Mouse (Mus musculus) embryonic fibroblast, embryonic 13.5 days (primary cell): ENCODE results near the gene Cp.

Experiments used
- CTCF ChIP-seq: IDR thresholded peaks from 2 replicates; pipeline ENCODE4 v1.5.1; 2011; ENCODE audit warnings: mild to moderate bottlenecking, control low read depth, low read length, moderate library complexity, borderline replicate concordance; ENCODE audit not compliant: insufficient read depth
- POLR2A ChIP-seq: IDR thresholded peaks from 2 replicates; pipeline ENCODE4 v1.6.1; 2011; ENCODE audit warnings: low read depth, mild to moderate bottlenecking, control low read depth, low read length, moderate library complexity

DNA sequence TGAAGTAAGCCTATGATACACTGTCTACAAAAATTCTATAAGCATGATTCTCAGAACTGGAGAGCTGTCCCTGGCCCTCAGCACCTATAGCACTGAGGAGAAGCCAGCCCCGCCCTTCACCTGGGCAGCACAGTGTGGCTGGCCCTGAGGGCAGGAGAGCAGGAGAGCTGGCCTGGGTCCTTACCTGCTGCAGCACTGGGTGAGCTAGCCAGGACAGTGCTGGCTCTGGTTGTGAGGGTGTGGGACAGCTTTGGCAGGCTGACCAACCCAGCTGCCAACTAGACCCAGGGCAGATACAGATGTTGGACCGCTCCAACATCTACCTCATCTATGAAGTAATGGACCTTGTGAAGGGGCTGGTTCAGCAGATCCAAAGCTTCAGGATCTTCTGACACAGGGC is 57.6 kb downstream of the Cp start:
- TF ChIP-seq POLR2A = no peak
- no peak for TF ChIP-seq CTCF
